Mouse (Mus musculus) embryonic facial prominence, embryonic 14.5 days (tissue): ENCODE data around the gene Gm9857. TPM values are rescaled to one million over a fixed set of nuclear protein-coding genes. Genes with fewer than 3 reads are reported as not detected.

Source experiments
- ATAC-seq: fragments of 200-750 bp; cut with Nextera tagmentation; 2 replicates; pipeline ENCODE4 v1.8.0; 2017; ENCODE audit warnings: low read depth, moderate number of reproducible peaks, moderate TSS enrichment
- DNase-seq: peaks from one replicate; pipeline ENCODE4 v3.0.0-alpha.2; 2015; ENCODE audit warnings: low spot score
- H3K27ac ChIP-seq: fragments of 300-500 bp; sonication (generic); replicated peaks from 2 replicates; pipeline ENCODE4 v1.5.1; 2014; ENCODE audit warnings: low read depth, mild to moderate bottlenecking, low read length, moderate library complexity
- H3K27me3 ChIP-seq: fragments of 300-500 bp; sonication (generic); replicated peaks from 2 replicates; pipeline ENCODE4 v1.6.1; 2014; ENCODE audit warnings: low read length; ENCODE audit not compliant: control insufficient read depth, insufficient read depth
- H3K36me3 ChIP-seq: fragments of 300-500 bp; sonication (generic); 2 replicates; pipeline ENCODE4 v1.6.1; 2014; ENCODE audit warnings: low read length, mixed read lengths; ENCODE audit not compliant: control insufficient read depth, insufficient read depth
- H3K4me1 ChIP-seq: fragments of 300-500 bp; sonication (generic); 2 replicates; pipeline ENCODE4 v1.6.1; 2014; ENCODE audit warnings: antibody characterized with exemption, low read length; ENCODE audit not compliant: control insufficient read depth, insufficient read depth
- H3K4me2 ChIP-seq: fragments of 300-500 bp; sonication (generic); 2 replicates; pipeline ENCODE4 v1.6.1; 2014; ENCODE audit warnings: low read depth, mild to moderate bottlenecking, low read length, moderate library complexity, mixed read lengths
- H3K4me3 ChIP-seq: fragments of 300-500 bp; sonication (generic); 2 replicates; pipeline ENCODE4 v1.5.1; 2014; ENCODE audit warnings: low read depth, mild to moderate bottlenecking, low read length
- H3K9ac ChIP-seq: fragments of 300-500 bp; sonication (generic); 2 replicates; pipeline ENCODE4 v1.6.1; 2014; ENCODE audit warnings: low read depth, mild to moderate bottlenecking, low read length, moderate library complexity, mixed read lengths
- H3K9me3 ChIP-seq: fragments of 300-500 bp; sonication (generic); 2 replicates; pipeline ENCODE4 v1.6.1; 2016; ENCODE audit warnings: low read length; ENCODE audit not compliant: control insufficient read depth
- WGBS: fragments of 180-500 bp; shearing (Covaris S2); extraction: QIAGEN DNeasy Blood & Tissue Kit; methylation state at CpG from one replicate; pipeline ENCODE4 v1.1.7; 2014; 5-methylcytosine and 5-hydroxymethylcytosine counted together
- polyA plus RNA-seq: library from polyadenylated mRNA; unstranded; fragments of >200 nt; fragmentation: Nextera tagmentation; extraction: Ambion mirVana; gene quantifications from 2 replicates; pipeline ENCODE4 v1.2.1, GENCODE M21; 2014

Gene Gm9857
- polyA plus RNA-seq, 1 experiment from 2014 or later: not detected

DNA sequence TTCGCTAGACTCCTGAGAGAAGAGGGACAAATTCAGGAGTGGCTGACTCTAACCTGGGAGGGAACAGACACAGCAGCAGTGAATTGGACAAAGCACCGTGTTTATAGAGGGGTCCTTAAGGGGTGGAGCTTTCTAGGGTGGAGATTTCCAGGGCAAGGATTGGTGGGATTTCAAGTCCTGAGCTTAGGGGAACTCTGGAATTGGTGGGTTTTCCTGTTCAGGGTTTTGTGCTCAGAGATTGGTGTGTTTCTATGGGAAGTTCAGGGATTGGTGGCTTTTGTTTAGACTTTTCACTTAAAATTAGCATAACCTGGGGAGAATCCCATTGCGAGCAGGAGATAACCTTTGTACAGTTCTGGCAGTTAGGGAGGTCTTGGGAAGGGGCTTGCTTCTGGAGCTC, 22.3 kb downstream of the Gm9857 start:
- Histone ChIP-seq H3K9me3 (no peaks in the 10 kb centered on the region), H3K4me2 (no peak overlapping the region), H3K27ac (no peak overlapping the region), H3K9ac (no peak overlapping the region), H3K36me3 (no peaks in the 10 kb centered on the region), H3K4me3 (no peak overlapping the region), H3K27me3 (no peaks in the 10 kb centered on the region), H3K4me1 (no peaks in the 10 kb centered on the region)
- WGBS: 61% methylated on average over 3 of the region's 3 CpGs
- ATAC-seq (no peak), DNase-seq (no peak)

DNA sequence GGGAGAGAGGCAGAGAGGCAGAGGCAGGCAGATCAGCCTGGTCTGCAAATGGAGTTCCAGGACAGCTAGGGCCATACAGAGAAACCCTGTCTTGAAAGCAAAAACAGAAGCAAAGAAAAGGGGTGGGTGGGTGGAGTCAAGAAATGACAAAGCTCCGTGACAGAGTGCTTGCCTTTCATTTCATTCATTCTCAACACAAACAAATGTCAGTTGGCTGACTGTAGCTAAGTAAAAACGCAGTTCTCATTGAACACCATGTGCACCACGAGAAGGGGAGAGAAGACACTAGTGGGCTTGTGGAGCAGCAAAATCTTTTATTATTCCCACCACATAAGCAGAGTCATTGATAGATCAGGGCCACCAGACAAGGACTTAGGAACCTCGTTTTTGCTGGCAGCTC, 23.4 kb downstream of the Gm9857 start:
- no peak overlapping the region for H3K9ac ChIP-seq
- ATAC-seq (no peak), DNase-seq (no peak)
- no peaks in the 10 kb centered on the region for H3K4me1 ChIP-seq
- no peak overlapping the region for H3K27ac ChIP-seq
- WGBS: 51% methylated on average over 4 of the region's 4 CpGs
- no peak overlapping the region for H3K4me2 ChIP-seq
- no peaks in the 10 kb centered on the region for H3K9me3 ChIP-seq
- H3K27me3 ChIP-seq: no peaks in the 10 kb centered on the region
- no peak overlapping the region for H3K4me3 ChIP-seq
- no peaks in the 10 kb centered on the region for H3K36me3 ChIP-seq

DNA sequence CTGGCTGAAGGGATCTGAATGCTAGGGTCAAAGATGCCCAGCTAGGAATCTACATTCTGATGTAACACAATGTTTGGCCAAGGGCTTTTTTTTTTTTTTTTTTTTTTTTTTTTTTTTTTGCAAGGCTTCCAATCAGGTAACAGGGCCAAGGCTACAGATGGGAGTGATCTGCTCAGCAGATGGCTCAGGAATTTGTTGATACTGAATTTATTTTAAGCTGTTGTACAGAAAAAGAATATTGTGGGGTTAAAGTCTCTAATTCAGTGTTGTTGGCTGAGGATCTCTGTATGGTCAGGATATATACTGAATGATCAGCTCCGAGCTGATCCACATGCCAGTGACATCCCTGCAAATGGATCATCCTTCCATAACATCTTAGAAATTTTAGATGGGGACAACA, 24.2 kb downstream of the Gm9857 start:
- no peaks in the 10 kb centered on the region for H3K4me1 ChIP-seq
- H3K4me2 ChIP-seq: no peak overlapping the region
- DNase-seq (no peak), ATAC-seq (no peak)
- no peaks in the 10 kb centered on the region for H3K36me3 ChIP-seq
- no peaks in the 10 kb centered on the region for H3K27me3 ChIP-seq
- H3K9ac ChIP-seq: no peak overlapping the region
- no peak overlapping the region for H3K27ac ChIP-seq
- no peak overlapping the region for H3K4me3 ChIP-seq
- H3K9me3 ChIP-seq: no peaks in the 10 kb centered on the region
- 85% methylated on average over 1 of the region's 1 CpGs for WGBS

DNA sequence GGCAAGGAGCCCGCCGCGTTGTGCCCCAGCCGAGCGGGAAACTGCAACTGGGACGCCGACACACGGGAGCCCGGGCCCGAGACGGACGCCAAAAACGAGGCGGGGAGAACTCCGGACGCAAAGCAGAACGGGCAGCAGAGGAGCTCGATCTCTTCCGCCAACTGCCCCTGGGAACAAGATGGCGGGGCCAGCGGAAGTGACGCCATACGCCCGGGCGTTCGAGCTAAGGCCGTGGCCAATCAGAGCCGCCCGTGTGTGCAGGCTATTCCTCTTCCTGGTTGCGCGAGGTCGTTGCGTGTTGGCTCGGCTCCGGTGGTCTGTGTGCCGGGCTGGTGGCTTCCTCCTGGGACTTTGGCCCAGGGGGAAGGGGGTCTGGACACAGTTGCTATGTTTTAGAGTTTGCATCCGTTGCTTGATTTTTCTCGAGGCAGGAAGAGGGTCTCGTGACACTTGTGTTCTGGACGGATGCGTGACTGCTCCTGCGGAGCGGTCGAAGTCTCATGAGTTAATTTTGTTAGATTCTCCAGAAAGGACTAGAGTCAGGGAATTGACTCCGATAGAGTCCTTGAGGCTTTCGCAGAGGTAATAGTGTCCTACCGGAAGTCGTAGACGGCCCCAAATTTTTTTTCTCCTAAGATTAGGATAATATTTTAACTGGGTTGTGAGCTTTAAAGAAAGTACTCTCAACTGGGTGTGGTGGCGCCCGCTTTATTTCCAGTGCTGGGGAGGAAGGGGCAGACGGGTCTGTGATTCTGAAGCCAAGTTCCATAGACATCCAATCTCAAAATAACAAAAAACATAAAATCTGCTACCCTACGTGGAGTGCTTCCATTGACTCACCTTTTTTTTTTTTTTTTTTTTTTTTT, 28.5 kb downstream of the Gm9857 start, which contains the start of gene Prpf38b:
Prpf38b (minus strand) TSS at position 180 of the 866 bp plus-strand sequence.
- H3K4me2 ChIP-seq: peak within 1 kb of the TSS; percentile 89
- H3K36me3 ChIP-seq: peaks cover 16% of the 10 kb centered on the region
- 1% methylated on average over 24 of the region's 53 CpGs for WGBS
- H3K9me3 ChIP-seq: no peaks in the 10 kb centered on the region
- ATAC-seq (peak; percentile 99), DNase-seq (peak; percentile 99)
- H3K27ac ChIP-seq: peak within 1 kb of the TSS; percentile 99
- peaks cover 8% of the 10 kb centered on the region for H3K4me1 ChIP-seq
- peak within 1 kb of the TSS; percentile 91 for H3K4me3 ChIP-seq
- H3K27me3 ChIP-seq: no peaks in the 10 kb centered on the region
- H3K9ac ChIP-seq: peak within 1 kb of the TSS; percentile 92

DNA sequence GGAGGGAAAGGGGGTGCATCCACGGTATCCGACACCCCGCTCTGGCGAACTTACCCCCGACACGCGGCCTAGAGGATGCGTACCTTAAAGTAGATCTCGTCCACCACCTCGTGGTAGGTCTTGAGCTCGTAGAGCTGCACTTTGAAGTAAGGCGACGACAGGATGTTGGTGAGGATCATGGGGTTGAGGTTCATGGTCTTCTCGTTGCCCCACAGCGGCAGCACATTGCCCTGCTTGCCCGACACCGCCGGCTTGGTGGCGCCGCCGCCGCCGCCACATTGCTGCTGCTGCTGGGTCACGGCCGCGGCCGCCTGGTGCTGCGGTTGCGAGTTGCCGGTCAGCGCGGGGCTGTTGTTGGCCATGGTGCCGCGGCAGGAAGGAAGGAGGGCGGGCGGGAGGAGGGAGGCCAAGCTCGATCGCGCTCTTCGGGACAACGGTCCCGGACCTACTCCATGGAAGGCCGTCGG, 29.1 kb downstream of the Gm9857 start:
- peaks cover 8% of the 10 kb centered on the region for H3K4me1 ChIP-seq
- WGBS: 0% methylated on average over 12 of the region's 44 CpGs
- peak overlapping the region; percentile 92 for H3K9ac ChIP-seq
- peak; percentile 86 for ATAC-seq
- peaks cover 23% of the 10 kb centered on the region for H3K36me3 ChIP-seq
- DNase-seq: peak; percentile 90
- no peaks in the 10 kb centered on the region for H3K9me3 ChIP-seq
- H3K4me2 ChIP-seq: peak overlapping the region; percentile 89
- peak overlapping the region; percentile 91 for H3K4me3 ChIP-seq
- H3K27ac ChIP-seq: peak overlapping the region; percentile 99
- no peaks in the 10 kb centered on the region for H3K27me3 ChIP-seq

DNA sequence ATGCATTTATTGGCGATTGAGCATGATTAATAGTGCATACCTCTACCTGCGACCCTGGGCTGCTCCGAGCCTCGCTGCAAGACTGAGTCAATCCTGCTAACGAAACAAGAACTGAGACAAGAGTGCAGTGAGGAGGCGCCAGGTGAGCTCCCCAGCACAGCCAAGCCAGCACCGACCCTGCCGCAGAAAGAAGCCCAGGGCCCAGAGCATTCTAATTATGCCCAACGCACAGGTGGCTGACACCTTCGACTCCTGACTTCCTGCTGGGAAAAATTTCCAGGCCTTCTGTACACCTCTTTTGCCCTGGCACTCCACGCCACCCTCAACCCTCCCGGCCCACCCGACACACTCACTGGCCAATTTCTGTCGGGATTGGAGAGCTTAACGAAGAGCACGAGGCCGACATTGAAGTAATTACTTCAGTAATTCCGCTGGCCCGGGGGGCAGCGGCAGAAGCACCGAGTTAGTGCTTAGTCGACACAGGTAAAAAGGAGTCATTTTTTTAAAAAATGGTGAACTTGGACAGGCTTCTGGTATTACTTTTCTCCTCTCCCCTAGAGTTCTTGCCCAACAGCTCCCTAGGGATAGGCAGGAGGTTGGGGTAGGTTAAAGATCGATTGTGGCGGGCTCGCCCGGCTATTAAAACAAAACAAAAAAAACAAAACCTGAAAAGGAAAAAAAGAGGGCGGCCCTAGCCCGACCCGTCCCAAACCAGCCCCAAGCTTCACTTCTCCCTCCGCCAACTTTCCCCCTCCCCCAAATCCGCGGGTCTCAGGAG, 29.8 kb downstream of the Gm9857 start:
- Histone ChIP-seq H3K4me2 (peak overlapping the region; percentile 89), H3K9me3 (no peaks in the 10 kb centered on the region), H3K9ac (peak overlapping the region; percentile 92), H3K4me1 (peaks cover 8% of the 10 kb centered on the region), H3K36me3 (peaks cover 28% of the 10 kb centered on the region), H3K27me3 (no peaks in the 10 kb centered on the region), H3K4me3 (peak overlapping the region; percentile 91), H3K27ac (peak overlapping the region; percentile 99)
- WGBS: under 1% methylated on average over 31 of the region's 32 CpGs
- ATAC-seq: no peak
- no peak for DNase-seq

DNA sequence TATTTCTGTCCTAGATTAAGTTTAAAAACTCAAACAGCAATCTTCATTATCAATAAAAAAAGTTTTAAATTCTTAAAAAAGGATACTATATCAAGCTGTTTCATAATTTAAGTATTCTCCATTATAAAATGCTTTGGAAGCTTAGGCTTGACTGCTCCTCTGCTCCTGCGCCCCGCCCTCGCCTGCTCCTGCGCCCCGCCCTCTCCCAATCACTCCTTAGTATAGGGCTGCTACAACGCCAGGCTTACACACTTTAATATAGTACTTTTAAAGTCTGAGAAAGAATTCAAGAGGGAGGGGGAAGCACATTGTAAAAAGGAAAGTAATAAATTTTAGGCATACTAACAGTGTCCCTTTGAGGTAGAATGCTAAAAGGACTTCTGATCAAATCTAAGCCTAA, 37.3 kb downstream of the Gm9857 start:
- Histone ChIP-seq H3K27ac (no peak overlapping the region), H3K9me3 (peaks cover 6% of the 10 kb centered on the region; the same call in 1 of the 2 replicates), H3K4me1 (no peaks in the 10 kb centered on the region), H3K27me3 (no peaks in the 10 kb centered on the region), H3K4me2 (no peak overlapping the region), H3K36me3 (peaks cover 75% of the 10 kb centered on the region), H3K4me3 (no peak overlapping the region), H3K9ac (no peak overlapping the region)
- no peak for DNase-seq
- 95% methylated on average over 6 of the region's 6 CpGs for WGBS
- no peak for ATAC-seq

DNA sequence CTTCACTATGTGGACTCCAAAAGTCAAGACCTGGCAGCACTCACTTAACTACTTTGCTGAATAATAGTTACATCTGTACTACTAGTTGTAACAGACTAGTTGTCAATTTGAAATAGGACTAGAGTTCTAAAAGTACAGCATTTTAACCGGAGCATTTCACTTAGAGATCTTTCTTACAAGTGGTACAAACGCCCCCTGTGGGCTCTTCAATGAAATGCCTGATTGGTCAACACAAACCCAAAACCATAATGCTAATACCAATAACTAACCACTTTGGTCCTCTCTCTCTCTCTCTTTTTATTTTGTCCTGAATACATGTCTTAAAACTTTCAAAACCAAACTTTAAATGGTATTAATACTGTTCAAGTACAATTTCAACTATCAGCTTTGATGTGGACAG, 38.2 kb downstream of the Gm9857 start:
- Histone ChIP-seq H3K27ac (no peak overlapping the region), H3K4me2 (no peak overlapping the region), H3K4me1 (no peaks in the 10 kb centered on the region), H3K9ac (no peak overlapping the region), H3K4me3 (no peak overlapping the region), H3K27me3 (no peaks in the 10 kb centered on the region), H3K36me3 (peaks cover 66% of the 10 kb centered on the region), H3K9me3 (peaks cover 6% of the 10 kb centered on the region; the same call in 1 of the 2 replicates)
- ATAC-seq (no peak), DNase-seq (no peak)
- WGBS: 59% methylated on average over 2 of the region's 2 CpGs
